Mouse (Mus musculus) liver, embryonic 15.5 days (tissue): ENCODE data around the gene Stx4a. TPM values are rescaled to one million over a fixed set of nuclear protein-coding genes. Genes with fewer than 3 reads are reported as not detected.
"Not testable (repeated sequence)": the region's sequence is repeated elsewhere in the genome, so short reads cannot be mapped to it uniquely, and the experiment has no call there.

Experiments
- ATAC-seq: fragments of 200-750 bp; cut with Nextera tagmentation; 2 replicates; pipeline ENCODE4 v1.8.0; 2017; ENCODE audit warnings: moderate number of reproducible peaks, mild to moderate bottlenecking, moderate library complexity; ENCODE audit not compliant: insufficient read depth
- H3K27ac ChIP-seq: fragments of 300-500 bp; sonication (generic); replicated peaks from 2 replicates; pipeline ENCODE4 v1.5.1; 2015; ENCODE audit warnings: mild to moderate bottlenecking, inconsistent platforms
- H3K27me3 ChIP-seq: fragments of 300-500 bp; sonication (generic); 2 replicates; pipeline ENCODE4 v1.6.1; 2015; ENCODE audit warnings: mild to moderate bottlenecking, inconsistent platforms
- H3K36me3 ChIP-seq: fragments of 300-500 bp; sonication (generic); replicated peaks from 2 replicates; pipeline ENCODE4 v1.6.1; 2015; ENCODE audit warnings: moderate library complexity, mild to moderate bottlenecking, inconsistent platforms
- H3K4me1 ChIP-seq: fragments of 300-500 bp; sonication (generic); replicated peaks from 2 replicates; pipeline ENCODE4 v1.6.1; 2015; ENCODE audit warnings: inconsistent platforms
- H3K4me2 ChIP-seq: fragments of 300-500 bp; sonication (generic); 2 replicates; pipeline ENCODE4 v1.6.1; 2015; ENCODE audit warnings: moderate library complexity, mild to moderate bottlenecking, inconsistent platforms
- H3K4me3 ChIP-seq: fragments of 300-500 bp; sonication (generic); replicated peaks from 2 replicates; pipeline ENCODE4 v1.5.1; 2015; ENCODE audit warnings: mild to moderate bottlenecking, inconsistent platforms
- H3K9ac ChIP-seq: fragments of 300-500 bp; sonication (generic); 2 replicates; pipeline ENCODE4 v1.6.1; 2015; ENCODE audit warnings: moderate library complexity, mild to moderate bottlenecking, inconsistent platforms
- H3K9me3 ChIP-seq: fragments of 300-500 bp; sonication (generic); replicated peaks from 2 replicates; pipeline ENCODE4 v1.6.1; 2016; ENCODE audit warnings: inconsistent platforms
- WGBS: fragments of 180-500 bp; shearing (Covaris S2); methylation state at CpG from one replicate; pipeline ENCODE4 v1.1.7; 2015; ENCODE audit warnings: mixed read lengths; ENCODE audit not compliant: insufficient replicate concordance; 5-methylcytosine and 5-hydroxymethylcytosine counted together
- polyA plus RNA-seq: library from polyadenylated mRNA; unstranded; fragments of >200 nt; fragmentation: Nextera tagmentation; extraction: Ambion mirVana; gene quantifications from 2 replicates; pipeline ENCODE4 v1.2.1, GENCODE M21; 2015

Stx4a gene
- polyA plus RNA-seq, 1 experiment from 2014 or later = 14.9 TPM

- peak overlapping the region; percentile 71 for H3K27ac ChIP-seq
- 75% methylated on average over 15 of the region's 15 CpGs for WGBS
- H3K4me2 ChIP-seq = peak overlapping the region; percentile 16; the same call in 1 of the 2 replicates
- H3K4me1 ChIP-seq = peaks cover 25% of the 10 kb centered on the region
- no peaks in the 10 kb centered on the region for H3K27me3 ChIP-seq
- no peak for ATAC-seq
- H3K9ac ChIP-seq = no peak overlapping the region
- no peaks in the 10 kb centered on the region for H3K9me3 ChIP-seq
- H3K4me3 ChIP-seq = no peak overlapping the region
- H3K36me3 ChIP-seq = no peaks in the 10 kb centered on the region
Observed at GRCm38 (mm10) chr7:127815116-127815665, 8.9 kb upstream of the Stx4a start.

- 44% methylated on average over 15 of the region's 15 CpGs for WGBS
- Histone ChIP-seq H3K27me3 (no peaks in the 10 kb centered on the region), H3K9ac (no peak overlapping the region), H3K27ac (no peak overlapping the region), H3K9me3 (no peaks in the 10 kb centered on the region), H3K4me1 (peaks cover 20% of the 10 kb centered on the region), H3K4me2 (no peak overlapping the region), H3K4me3 (no peak overlapping the region), H3K36me3 (no peaks in the 10 kb centered on the region)
- ATAC-seq = peak; percentile 43; the same call in 1 of the 2 replicates
Observed at GRCm38 (mm10) chr7:127815954-127816821, 7.9 kb upstream of the Stx4a start.

- no peak for ATAC-seq
- H3K4me2 ChIP-seq = no peak overlapping the region
- H3K4me1 ChIP-seq = peaks cover 20% of the 10 kb centered on the region
- no peaks in the 10 kb centered on the region for H3K27me3 ChIP-seq
- no peak overlapping the region for H3K9ac ChIP-seq
- H3K27ac ChIP-seq = no peak overlapping the region
- 63% methylated on average over 7 of the region's 7 CpGs for WGBS
- H3K9me3 ChIP-seq = no peaks in the 10 kb centered on the region
- H3K36me3 ChIP-seq = no peaks in the 10 kb centered on the region
- no peak overlapping the region for H3K4me3 ChIP-seq
Observed at GRCm38 (mm10) chr7:127817053-127817452, 7.0 kb upstream of the Stx4a start.

GRCm38 (mm10) chr7:127817776-127818175 is 6.3 kb upstream of the Stx4a start:
- Histone ChIP-seq H3K4me1 (peaks cover 20% of the 10 kb centered on the region), H3K4me2 (no peak overlapping the region), H3K27me3 (peaks cover 1% of the 10 kb centered on the region; the same call in 1 of the 2 replicates), H3K27ac (no peak overlapping the region), H3K9ac (no peak overlapping the region), H3K9me3 (no peaks in the 10 kb centered on the region), H3K4me3 (no peak overlapping the region), H3K36me3 (no peaks in the 10 kb centered on the region)
- no peak for ATAC-seq
- WGBS = 77% methylated on average over 5 of the region's 5 CpGs

GRCm38 (mm10) chr7:127820836-127821509 is 3.1 kb upstream of the Stx4a start:
- no peaks in the 10 kb centered on the region for H3K36me3 ChIP-seq
- ATAC-seq = no peak
- H3K4me2 ChIP-seq = no peak overlapping the region
- H3K27ac ChIP-seq = no peak overlapping the region
- H3K27me3 ChIP-seq = peaks cover 28% of the 10 kb centered on the region
- no peak overlapping the region for H3K9ac ChIP-seq
- H3K9me3 ChIP-seq = no peaks in the 10 kb centered on the region
- WGBS = 29% methylated on average over 13 of the region's 13 CpGs
- no peak overlapping the region for H3K4me3 ChIP-seq
- H3K4me1 ChIP-seq = peaks cover 2% of the 10 kb centered on the region; the same call in 1 of the 2 replicates

- no peak for ATAC-seq
- Histone ChIP-seq H3K27ac (no peak overlapping the region), H3K9ac (no peak overlapping the region), H3K27me3 (peaks cover 32% of the 10 kb centered on the region), H3K4me1 (no peaks in the 10 kb centered on the region; the same call in 1 of the 2 replicates), H3K4me3 (no peak overlapping the region), H3K4me2 (no peak overlapping the region), H3K36me3 (no peaks in the 10 kb centered on the region), H3K9me3 (no peaks in the 10 kb centered on the region)
- 62% methylated on average over 3 of the region's 3 CpGs for WGBS
Observed at GRCm38 (mm10) chr7:127822494-127822893, 1.6 kb upstream of the Stx4a start.

- 67% methylated on average over 11 of the region's 11 CpGs for WGBS
- Histone ChIP-seq H3K9me3 (no peaks in the 10 kb centered on the region), H3K27me3 (peaks cover 32% of the 10 kb centered on the region), H3K4me1 (no peaks in the 10 kb centered on the region; the same call in 1 of the 2 replicates), H3K27ac (no peak overlapping the region), H3K9ac (no peak overlapping the region), H3K4me3 (no peak overlapping the region; the same call in 1 of the 2 replicates), H3K36me3 (no peaks in the 10 kb centered on the region), H3K4me2 (peak overlapping the region; percentile 44; the same call in 1 of the 2 replicates)
- ATAC-seq = no peak
Observed at GRCm38 (mm10) chr7:127823236-127824171, 590 bp upstream of the Stx4a start.

GRCm38 (mm10) chr7:127835550-127835949 is 11.5 kb downstream of the Stx4a start:
- Histone ChIP-seq H3K36me3 (no peaks in the 10 kb centered on the region), H3K27ac (no peak overlapping the region), H3K9me3 (no peaks in the 10 kb centered on the region), H3K4me2 (no peak overlapping the region), H3K9ac (no peak overlapping the region), H3K4me3 (no peak overlapping the region), H3K27me3 (no peaks in the 10 kb centered on the region), H3K4me1 (peaks cover 6% of the 10 kb centered on the region)
- WGBS = 74% methylated on average over 2 of the region's 2 CpGs
- no peak for ATAC-seq

- Histone ChIP-seq H3K27me3 (no peaks in the 10 kb centered on the region), H3K9me3 (no peaks in the 10 kb centered on the region), H3K36me3 (no peaks in the 10 kb centered on the region), H3K4me1 (peaks cover 23% of the 10 kb centered on the region), H3K4me2 (no peak overlapping the region), H3K9ac (no peak overlapping the region), H3K27ac (no peak overlapping the region), H3K4me3 (no peak overlapping the region)
- no peak for ATAC-seq
- 87% methylated on average over 5 of the region's 5 CpGs for WGBS
Observed at GRCm38 (mm10) chr7:127837473-127837872, 13.4 kb downstream of the Stx4a start.

GRCm38 (mm10) chr7:127837878-127838277 is 13.8 kb downstream of the Stx4a start:
- H3K4me2 ChIP-seq, H3K4me3 ChIP-seq, ATAC-seq, H3K27me3 ChIP-seq, H3K9ac ChIP-seq, H3K9me3 ChIP-seq, H3K36me3 ChIP-seq, H3K27ac ChIP-seq: not testable (repeated sequence)
- WGBS = 73% methylated on average over 4 of the region's 4 CpGs
- peaks cover 27% of the 10 kb centered on the region for H3K4me1 ChIP-seq
